In the genomic region with DNA sequence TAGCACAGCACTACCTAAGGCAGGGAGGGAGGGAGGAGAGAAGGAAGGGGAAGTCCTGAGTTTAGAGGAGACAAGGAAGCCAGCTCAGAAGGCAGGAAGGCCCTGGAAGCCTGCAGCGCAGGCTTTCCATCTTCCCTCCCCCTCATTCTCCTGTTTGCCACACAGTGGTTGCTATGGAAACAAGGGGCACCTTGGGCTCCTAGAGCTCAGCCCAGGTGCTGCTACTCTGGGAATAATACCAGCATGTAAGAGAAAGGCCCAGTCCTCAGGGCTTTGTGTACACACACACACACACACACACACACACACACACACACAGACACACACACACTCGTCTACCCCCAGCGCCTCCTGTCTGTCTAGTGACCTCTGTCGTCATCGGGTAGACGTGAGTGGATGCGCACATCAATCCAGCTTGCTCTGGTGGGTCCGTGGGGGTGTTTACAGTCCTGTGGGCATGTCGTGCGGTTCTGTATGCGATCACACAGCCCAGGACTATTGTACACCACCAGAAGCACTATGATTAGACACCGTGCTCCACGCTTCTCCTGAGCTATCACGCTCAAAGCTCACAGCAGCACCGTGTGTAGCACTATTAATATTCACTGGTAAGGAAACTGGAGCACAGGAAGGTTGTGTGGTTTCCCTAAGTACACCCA, we compare ENCODE assay signal across 8 mouse cellular contexts. TPM values are rescaled to one million over a fixed set of nuclear protein-coding genes. Genes with fewer than 3 reads are reported as not detected.
DNase-seq lines count a peak whose midpoint lies in the region; ATAC-seq and TF ChIP-seq lines count a peak whose summit lies in the region.

No protein-coding gene starts in this region.

- H3K27me3 ChIP-seq in kidney, postnatal 0 days (ENCODE audit: insufficient read depth, low read length): no peaks in the 10 kb centered on the region
- no peaks in the 10 kb centered on the region for H3K27me3 ChIP-seq in forebrain, embryonic 14.5 days (replicated peaks; ENCODE audit: control insufficient read depth, insufficient read depth, low read length)
- H3K27me3 ChIP-seq in liver, embryonic 15.5 days: no peaks in the 10 kb centered on the region

- no peaks in the 10 kb centered on the region for H3K9me3 ChIP-seq in kidney, postnatal 0 days (replicated peaks; ENCODE audit: low read length)
- H3K9me3 ChIP-seq in ES-E14 (ENCODE audit: control insufficient read depth, insufficient read depth, low read depth, low read length): no peaks in the 10 kb centered on the region
- H3K9me3 ChIP-seq in forebrain, embryonic 14.5 days (replicated peaks; ENCODE audit: control insufficient read depth, low read length): no peaks in the 10 kb centered on the region
- no peaks in the 10 kb centered on the region for H3K9me3 ChIP-seq in liver, embryonic 15.5 days (replicated peaks)

- no peaks in the 10 kb centered on the region for H3K36me3 ChIP-seq in kidney, postnatal 0 days (ENCODE audit: insufficient read depth, low read length)
- H3K36me3 ChIP-seq in ES-E14 (ENCODE audit: control insufficient read depth, insufficient read depth, low read length, poor library complexity, severe bottlenecking): no peaks in the 10 kb centered on the region
- no peaks in the 10 kb centered on the region for H3K36me3 ChIP-seq in forebrain, embryonic 14.5 days (ENCODE audit: control insufficient read depth, insufficient read depth, low read length)
- H3K36me3 ChIP-seq in liver, embryonic 15.5 days (replicated peaks): no peaks in the 10 kb centered on the region

- TF ChIP-seq CTCF in kidney, postnatal 0 days (IDR thresholded peaks at IDR 0.05; ENCODE audit: low read depth): no peak

- ATAC-seq in kidney, postnatal 0 days (replicated peaks; ENCODE audit: low FRiP score, low read depth): peak; percentile 27; the same call in 1 of the 2 replicates
- ATAC-seq in forebrain, embryonic 14.5 days: peak; percentile 74
- ATAC-seq in liver, embryonic 15.5 days (ENCODE audit: insufficient read depth): no peak
- no peak for ATAC-seq in megakaryocyte-erythroid progenitor cell, adult 5-6 weeks (replicated peaks; ENCODE audit: low FRiP score, low TSS enrichment, poor library complexity, severe bottlenecking)

- whole genome bisulfite sequencing in kidney, postnatal 0 days: 51% methylated on average over 15 of the region's 15 CpGs
- WGBS in forebrain, embryonic 14.5 days: 47% methylated on average over 15 of the region's 15 CpGs
- WGBS in liver, embryonic 15.5 days (ENCODE audit: insufficient replicate concordance): 51% methylated on average over 15 of the region's 15 CpGs

- peaks cover 10% of the 10 kb centered on the region; the same call in 1 of the 2 replicates for H3K4me1 ChIP-seq in kidney, postnatal 0 days (replicated peaks; ENCODE audit: insufficient read depth, low read length)
- H3K4me1 ChIP-seq in ES-E14 (ENCODE audit: control insufficient read depth in 2 of 2, insufficient read depth in 2 of 2, low read length in 2 of 2, poor library complexity in 1 of 2): peaks cover 6 to 27% of the 10 kb centered on the region in 2 experiments; a peak in 3 of 4 replicates
- H3K4me1 ChIP-seq in forebrain, embryonic 14.5 days (ENCODE audit: control insufficient read depth, insufficient read depth, low read length): peaks cover 7% of the 10 kb centered on the region
- H3K4me1 ChIP-seq in liver, embryonic 15.5 days (replicated peaks): peaks cover 50% of the 10 kb centered on the region

- H3K4me3 ChIP-seq in kidney, postnatal 0 days (replicated peaks; ENCODE audit: low read depth, low read length): no peak overlapping the region
- H3K4me3 ChIP-seq in ES-E14 (ENCODE audit: insufficient read depth in 1 of 2, low read depth in 1 of 2, low read length in 2 of 2, poor library complexity in 1 of 2, severe bottlenecking in 1 of 2): no peak overlapping the region
- H3K4me3 ChIP-seq in forebrain, embryonic 14.5 days (ENCODE audit: low read depth, low read length): no peak overlapping the region
- H3K4me3 ChIP-seq in liver, embryonic 15.5 days (replicated peaks): no peak overlapping the region

- DNase-seq in kidney, postnatal 0 days (ENCODE audit: low spot score): peak; percentile 62
- DNase-seq in kidney, postnatal 10 days: no peak
- no peak for DNase-seq in ES-E14 (ENCODE audit: low read depth, low spot score)
- peak; percentile 85 for DNase-seq in forebrain, embryonic 14.5 days (ENCODE audit: low spot score)
- no peak for DNase-seq in gastrocnemius, adult 18-20 months (ENCODE audit: low spot score)
- no peak for DNase-seq in ovary, postnatal 10 days (ENCODE audit: low spot score)

- in situ Hi-C loops in ES-E14 (cut with MboI; ENCODE audit: low sequenced_read_pairs in 2 of 2, unreplicated experiment in 2 of 2): no loop called here

- H3K4me2 ChIP-seq in kidney, postnatal 0 days (ENCODE audit: low read length): no peak overlapping the region
- H3K4me2 ChIP-seq in forebrain, embryonic 14.5 days (ENCODE audit: low read length): no peak overlapping the region
- no peak overlapping the region for H3K4me2 ChIP-seq in liver, embryonic 15.5 days

- H3K27ac ChIP-seq in kidney, postnatal 0 days: no peak overlapping the region
- peak overlapping the region; percentile 32; the same call in 1 of the 2 replicates for H3K27ac ChIP-seq in ES-E14 (ENCODE audit: insufficient read depth, low read depth, low read length, poor library complexity, severe bottlenecking)
- H3K27ac ChIP-seq in forebrain, embryonic 14.5 days (ENCODE audit: low read depth, low read length): peak overlapping the region; percentile 77
- H3K27ac ChIP-seq in liver, embryonic 15.5 days (replicated peaks): peak overlapping the region; percentile 87

- H3K9ac ChIP-seq in kidney, postnatal 0 days (ENCODE audit: low read depth, low read length): no peak overlapping the region
- no peak overlapping the region; the same call in 1 of the 2 replicates for H3K9ac ChIP-seq in ES-E14 (ENCODE audit: insufficient read depth, low read depth, low read length, poor library complexity, severe bottlenecking)
- no peak overlapping the region; the same call in 1 of the 2 replicates for H3K9ac ChIP-seq in forebrain, embryonic 14.5 days (ENCODE audit: low read length)
- H3K9ac ChIP-seq in liver, embryonic 15.5 days: 0 out of 2 replicates have a peak overlapping the region, but pooled peaks have one; percentile 29

TF ChIP-seq in ES-E14, 5 proteins besides CTCF, POLR2A, EP300 and RAD21:
- no peak for TF ChIP-seq ZNF384 (IDR thresholded peaks at IDR 0.05; ENCODE audit: low read depth, low read length)
- TF ChIP-seq HCFC1 (IDR thresholded peaks at IDR 0.05; ENCODE audit: borderline replicate concordance, insufficient read depth, low read length): no peak
- no peak for TF ChIP-seq MAFK (IDR thresholded peaks at IDR 0.05; ENCODE audit: insufficient read depth, low read depth, low read length)
- TF ChIP-seq ZC3H11A (IDR thresholded peaks at IDR 0.05; ENCODE audit: borderline replicate concordance, low read depth, low read length): no peak
- TF ChIP-seq CHD2 (IDR thresholded peaks at IDR 0.05; ENCODE audit: low read depth, low read length): no peak
TF ChIP-seq in ES-E14: peak in this region for 0.

RNA-seq across cellular contexts. Expression of a gene that starts 55.9 kb away (rescaled TPM):
- polyA plus RNA-seq in kidney, postnatal 0 days (2015; fragmentation: Nextera tagmentation; extraction: Ambion mirVana): 9.1 and 11.4 TPM in 2 replicates
- total RNA-seq in ES-E14 (2012; rRNA removed): 2.0 and 2.7 TPM in 2 replicates
- 5.1 and 6.0 TPM in 2 replicates for polyA plus RNA-seq in forebrain, embryonic 14.5 days (2014; fragmentation: Nextera tagmentation; extraction: Ambion mirVana)
- polyA plus RNA-seq in liver, embryonic 15.5 days (2015; fragmentation: Nextera tagmentation; extraction: Ambion mirVana): 0.76 and 0.81 TPM in 2 replicates
- total RNA-seq in megakaryocyte-erythroid progenitor cell, adult 5-6 weeks (2014; fragmentation: Nextera tagmentation): 1.5 and 2.3 TPM in 2 replicates
- total RNA-seq in megakaryocyte-erythroid progenitor cell, adult 5-6 weeks (2017): 1.6 and 2.6 TPM in 2 replicates
- 1 to 10 TPM; 5.1 to 6.7 TPM for total RNA-seq in gastrocnemius, adult 18-20 months (2021)

Comparison
In these comparisons a context has a peak if more than half of its experiments do, and no peak if none do; other contexts are left out.
1. DNase-seq: peak in kidney, postnatal 0 days (single experiment) and forebrain, embryonic 14.5 days (single experiment); none in kidney, postnatal 10 days (single experiment), ES-E14 (single experiment), gastrocnemius, adult 18-20 months (single experiment) and ovary, postnatal 10 days (single experiment).
2. ATAC-seq: peak in kidney, postnatal 0 days (single experiment) and forebrain, embryonic 14.5 days (single experiment); none in liver, embryonic 15.5 days (single experiment) and megakaryocyte-erythroid progenitor cell, adult 5-6 weeks (single experiment).